Mouse (Mus musculus) limb, embryonic 10.5 days (tissue): Measurements from ENCODE around the gene Nmnat2. TPM values are rescaled to one million over a fixed set of nuclear protein-coding genes. Genes with fewer than 3 reads are reported as not detected.

ENCODE experiments used
- DNase-seq: peaks from one replicate; pipeline ENCODE4 v3.0.0-alpha.2; 2017; ENCODE audit warnings: low spot score
- H3K27ac ChIP-seq: fragments of 300-500 bp; sonication (generic); 2 replicates; pipeline ENCODE4 v1.5.1; 2016; ENCODE audit warnings: mild to moderate bottlenecking
- H3K27me3 ChIP-seq: fragments of 300-500 bp; sonication (generic); 2 replicates; pipeline ENCODE4 v1.6.1; 2016; ENCODE audit warnings: low read depth, mild to moderate bottlenecking; ENCODE audit not compliant: poor library complexity, severe bottlenecking
- H3K36me3 ChIP-seq: fragments of 300-500 bp; sonication (generic); 2 replicates; pipeline ENCODE4 v1.6.1; 2016; ENCODE audit warnings: mild to moderate bottlenecking, moderate library complexity
- H3K4me1 ChIP-seq: fragments of 300-500 bp; sonication (generic); 2 replicates; pipeline ENCODE4 v1.6.1; 2016
- H3K4me3 ChIP-seq: fragments of 300-500 bp; sonication (generic); 2 replicates; pipeline ENCODE4 v1.5.1; 2016; ENCODE audit warnings: mild to moderate bottlenecking, moderate library complexity
- H3K9me3 ChIP-seq: fragments of 300-500 bp; sonication (generic); replicated peaks from 2 replicates; pipeline ENCODE4 v1.6.1; 2016; ENCODE audit warnings: mild to moderate bottlenecking
- WGBS: fragments of 180-500 bp; shearing (Covaris S2); methylation state at CpG from one replicate; pipeline ENCODE4 v1.1.7; 2016; 5-methylcytosine and 5-hydroxymethylcytosine counted together
- polyA plus RNA-seq: library from polyadenylated mRNA; unstranded; fragments of >200 nt; fragmentation: Nextera tagmentation; extraction: Ambion mirVana; gene quantifications from 2 replicates; pipeline ENCODE4 v1.2.1, GENCODE M21; 2016

Nmnat2 gene
- polyA plus RNA-seq, 1 experiment from 2014 or later = 0.75 TPM

DNA sequence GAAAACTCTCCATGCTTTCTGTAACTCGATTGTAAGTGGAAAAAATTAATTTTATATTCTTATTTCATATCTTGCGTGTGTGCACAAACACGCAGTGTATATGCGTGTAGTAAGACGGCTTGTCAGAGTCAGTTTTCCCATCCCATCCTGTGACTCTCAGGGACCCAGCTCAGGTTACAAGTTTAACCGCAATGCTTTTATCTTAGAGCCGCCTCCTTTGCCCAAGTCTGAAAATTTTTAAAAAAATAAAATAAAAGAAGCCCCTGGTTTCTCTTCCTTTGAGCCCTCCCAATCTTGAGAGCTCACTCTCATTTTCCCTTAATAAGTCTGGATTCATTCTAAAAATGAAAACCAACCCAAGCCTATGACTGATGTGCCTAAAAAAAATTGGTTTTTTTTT lies 98.8 kb downstream of the Nmnat2 start:
- no peak for DNase-seq
- H3K4me1 ChIP-seq = peaks cover 32% of the 10 kb centered on the region
- no peak overlapping the region for H3K4me3 ChIP-seq
- peaks cover 7% of the 10 kb centered on the region; the same call in 1 of the 2 replicates for H3K27me3 ChIP-seq
- H3K27ac ChIP-seq = no peak overlapping the region
- 22% methylated on average over 7 of the region's 7 CpGs for WGBS
- H3K36me3 ChIP-seq = no peaks in the 10 kb centered on the region
- H3K9me3 ChIP-seq = no peaks in the 10 kb centered on the region

DNA sequence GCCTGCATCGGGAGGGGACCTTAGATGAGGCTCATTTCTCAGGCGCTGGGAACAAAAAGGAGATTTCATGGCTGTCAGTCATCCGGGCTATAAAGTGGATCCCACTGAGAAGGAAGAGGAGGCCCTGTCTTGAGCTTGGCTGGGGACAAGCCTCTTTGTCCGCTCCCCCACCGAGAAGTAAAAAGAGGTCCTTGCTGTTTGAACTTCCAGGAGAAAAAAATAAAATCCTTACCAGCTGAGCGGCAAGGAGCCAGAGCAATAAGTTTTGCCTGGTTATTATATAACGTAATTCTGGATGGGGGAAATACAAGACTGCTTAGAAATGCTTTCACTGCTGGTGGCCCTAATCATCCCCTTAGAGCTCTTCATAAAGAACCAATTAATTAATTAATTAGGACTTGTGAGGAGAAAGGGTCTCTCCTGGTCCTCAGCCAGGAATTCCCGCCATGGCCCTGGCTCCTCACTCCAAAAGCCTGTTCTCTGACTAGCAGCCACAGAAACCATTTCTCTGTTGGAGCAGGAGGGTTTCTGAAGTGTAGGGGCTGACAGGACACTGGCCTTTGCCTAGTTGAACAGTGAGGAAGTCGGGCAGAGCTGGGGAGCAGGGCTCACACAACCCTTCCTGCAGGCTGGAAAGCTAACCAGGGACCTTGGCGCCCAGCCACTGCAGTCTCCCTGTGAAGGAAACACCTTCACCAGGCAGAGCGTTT lies 99.5 kb downstream of the Nmnat2 start:
- WGBS = 21% methylated on average over 11 of the region's 11 CpGs
- H3K4me1 ChIP-seq = peaks cover 32% of the 10 kb centered on the region
- H3K9me3 ChIP-seq = no peaks in the 10 kb centered on the region
- H3K4me3 ChIP-seq = no peak overlapping the region
- no peak for DNase-seq
- H3K36me3 ChIP-seq = no peaks in the 10 kb centered on the region
- H3K27ac ChIP-seq = peak overlapping the region; percentile 4; the same call in 1 of the 2 replicates
- H3K27me3 ChIP-seq = peaks cover 7% of the 10 kb centered on the region; the same call in 1 of the 2 replicates

- Histone ChIP-seq H3K9me3 (no peaks in the 10 kb centered on the region), H3K27me3 (peaks cover 7% of the 10 kb centered on the region; the same call in 1 of the 2 replicates), H3K36me3 (no peaks in the 10 kb centered on the region), H3K27ac (no peak overlapping the region), H3K4me1 (peaks cover 27% of the 10 kb centered on the region), H3K4me3 (no peak overlapping the region)
- WGBS = 84% methylated on average over 7 of the region's 7 CpGs
- DNase-seq = no peak
Observed at GRCm38 (mm10) chr1:153058290-153058689, 103.5 kb downstream of the Nmnat2 start.

DNA sequence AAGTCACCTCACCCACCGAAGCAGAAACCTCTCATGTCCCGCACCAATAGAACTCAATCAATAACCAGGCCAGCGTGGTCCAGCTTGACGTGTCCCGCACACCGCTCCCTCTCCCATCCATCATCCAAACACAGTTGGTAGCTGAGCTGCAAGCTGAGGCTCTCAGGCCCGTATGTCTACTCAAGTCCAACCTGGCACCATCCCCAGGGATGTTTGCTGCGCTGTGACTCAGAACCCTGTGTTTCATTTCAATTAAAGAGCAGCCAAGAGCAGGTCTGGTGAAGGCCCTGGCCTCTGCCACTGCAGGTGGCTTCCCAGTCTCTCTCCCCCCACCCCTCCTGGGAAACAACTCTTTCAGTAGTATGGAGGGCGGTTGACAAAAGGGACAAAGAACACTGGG lies 104.8 kb downstream of the Nmnat2 start:
- Histone ChIP-seq H3K36me3 (no peaks in the 10 kb centered on the region), H3K4me1 (peaks cover 15% of the 10 kb centered on the region), H3K27ac (no peak overlapping the region), H3K4me3 (no peak overlapping the region), H3K27me3 (peaks cover 7% of the 10 kb centered on the region; the same call in 1 of the 2 replicates), H3K9me3 (no peaks in the 10 kb centered on the region)
- WGBS = 80% methylated on average over 9 of the region's 9 CpGs
- DNase-seq = no peak

DNA sequence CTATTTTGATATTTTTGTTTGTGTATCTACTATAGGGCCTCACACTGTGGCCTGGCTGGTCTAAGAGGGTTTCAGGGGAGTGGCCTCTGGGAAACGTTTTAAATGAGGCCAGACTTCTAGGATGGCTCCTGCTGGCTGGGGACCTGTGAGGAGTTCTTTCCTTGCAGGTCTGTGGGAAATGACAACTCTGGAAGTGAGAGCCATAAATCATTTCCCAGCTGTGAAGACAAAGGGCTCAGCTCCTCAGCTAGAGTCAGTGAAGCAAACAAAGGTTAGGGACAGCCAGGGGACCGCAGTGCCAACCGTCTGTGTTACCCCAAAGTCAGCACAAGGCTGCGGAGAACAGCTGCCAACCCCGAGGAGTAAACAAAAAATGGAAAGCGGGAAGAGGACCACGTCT lies 107.8 kb downstream of the Nmnat2 start:
- peak; percentile 40 for DNase-seq
- peaks cover 20% of the 10 kb centered on the region for H3K4me1 ChIP-seq
- H3K27me3 ChIP-seq = no peaks in the 10 kb centered on the region
- no peaks in the 10 kb centered on the region for H3K9me3 ChIP-seq
- peak overlapping the region; percentile 78 for H3K27ac ChIP-seq
- no peaks in the 10 kb centered on the region for H3K36me3 ChIP-seq
- no peak overlapping the region for H3K4me3 ChIP-seq
- 26% methylated on average over 7 of the region's 7 CpGs for WGBS

DNA sequence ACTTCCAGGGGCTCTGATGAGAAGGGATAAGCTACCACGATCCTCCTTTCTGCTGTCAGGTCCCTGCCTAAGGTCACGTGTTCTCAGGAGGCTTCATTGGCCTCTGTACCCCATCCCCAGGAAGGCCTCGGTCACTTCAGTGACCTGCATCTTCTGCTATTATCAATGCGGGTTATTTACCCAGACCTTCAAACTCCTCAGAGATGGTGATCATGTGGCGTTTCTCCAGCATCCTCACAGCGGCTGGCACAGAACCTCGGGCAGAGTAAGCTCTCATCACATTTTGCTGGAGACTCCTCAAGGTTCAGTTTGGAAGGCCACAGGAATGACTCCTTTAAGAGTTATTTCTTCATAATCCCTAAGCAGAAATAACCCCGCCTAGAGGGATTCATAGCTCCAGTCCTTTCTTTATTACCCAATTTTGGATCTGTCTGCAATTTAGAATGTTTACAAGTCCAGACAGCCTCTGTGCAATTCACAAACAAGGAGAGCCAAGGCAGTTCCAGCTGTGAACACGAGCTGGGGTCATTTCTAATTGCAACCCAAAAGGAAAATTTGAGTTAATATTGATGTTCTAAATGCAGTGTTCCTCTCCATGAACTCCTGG lies 110.1 kb downstream of the Nmnat2 start:
- 79% methylated on average over 9 of the region's 9 CpGs for WGBS
- H3K4me1 ChIP-seq = peaks cover 18% of the 10 kb centered on the region

GRCm38 (mm10) chr1:153065473-153066386 lies 110.9 kb downstream of the Nmnat2 start:
- H3K27ac ChIP-seq = no peak overlapping the region
- H3K9me3 ChIP-seq = no peaks in the 10 kb centered on the region
- H3K4me1 ChIP-seq = peaks cover 18% of the 10 kb centered on the region
- H3K36me3 ChIP-seq = no peaks in the 10 kb centered on the region
- no peak for DNase-seq
- H3K27me3 ChIP-seq = peaks cover 8% of the 10 kb centered on the region; the same call in 1 of the 2 replicates
- WGBS = 89% methylated on average over 12 of the region's 12 CpGs
- H3K4me3 ChIP-seq = no peak overlapping the region

More for the DNA sequence above, 110.1 kb downstream of the Nmnat2 start:
- Histone ChIP-seq H3K36me3 (no peaks in the 10 kb centered on the region), H3K27ac (no peak overlapping the region), H3K9me3 (no peaks in the 10 kb centered on the region), H3K4me3 (no peak overlapping the region), H3K27me3 (peaks cover 2% of the 10 kb centered on the region; the same call in 1 of the 2 replicates)
- no peak for DNase-seq

DNA sequence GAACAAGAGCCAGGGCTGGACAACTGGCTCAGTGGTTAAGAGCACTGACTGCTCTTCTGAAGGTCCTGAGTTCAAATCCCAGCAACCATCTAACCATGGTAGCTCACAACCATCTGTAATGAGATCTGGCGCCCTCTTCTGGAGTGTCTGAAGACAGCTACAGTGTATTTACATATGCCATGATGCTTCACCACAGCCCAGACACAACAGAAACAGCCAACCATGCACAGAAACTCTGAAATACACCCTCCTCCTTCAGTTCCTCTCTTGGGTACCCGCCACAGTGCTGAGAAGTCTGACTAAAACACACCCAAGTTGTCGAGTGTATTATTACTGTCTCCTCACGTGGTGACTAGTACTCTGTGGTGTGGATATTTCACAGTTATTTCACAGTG lies 111.6 kb downstream of the Nmnat2 start:
- no peak for DNase-seq
- H3K36me3 ChIP-seq = no peaks in the 10 kb centered on the region
- no peak overlapping the region for H3K27ac ChIP-seq
- H3K4me1 ChIP-seq = peaks cover 18% of the 10 kb centered on the region
- H3K9me3 ChIP-seq = no peaks in the 10 kb centered on the region
- no peak overlapping the region for H3K4me3 ChIP-seq
- peaks cover 15% of the 10 kb centered on the region; the same call in 1 of the 2 replicates for H3K27me3 ChIP-seq
- 80% methylated on average over 4 of the region's 4 CpGs for WGBS

GRCm38 (mm10) chr1:153071563-153071962 lies 116.8 kb downstream of the Nmnat2 start:
- Histone ChIP-seq H3K4me1 (peaks cover 30% of the 10 kb centered on the region), H3K4me3 (peak overlapping the region; percentile 29), H3K9me3 (no peaks in the 10 kb centered on the region), H3K27ac (no peak overlapping the region), H3K36me3 (no peaks in the 10 kb centered on the region), H3K27me3 (peaks cover 64% of the 10 kb centered on the region)
- peak; percentile 77 for DNase-seq
- 36% methylated on average over 16 of the region's 16 CpGs for WGBS

DNA sequence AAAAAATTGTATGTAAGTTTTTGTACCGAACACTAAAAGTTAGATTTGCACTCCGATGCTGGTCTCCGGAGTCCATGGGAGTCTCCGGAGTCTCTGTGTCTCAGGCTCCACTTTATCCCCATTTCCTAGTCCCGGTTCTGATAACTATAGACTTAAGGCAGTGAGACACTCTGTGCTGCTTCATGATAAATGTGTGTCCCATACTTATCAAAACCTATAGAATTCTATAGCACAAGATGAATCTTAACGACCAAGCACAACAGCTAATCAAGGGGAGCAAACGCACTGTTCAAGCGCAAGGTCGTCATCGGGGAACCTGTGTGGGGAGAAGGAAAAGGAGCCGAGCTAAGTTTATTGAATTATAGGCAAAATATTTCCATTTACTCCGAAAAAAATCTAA lies 117.2 kb downstream of the Nmnat2 start:
- Histone ChIP-seq H3K27ac (no peak overlapping the region), H3K27me3 (peaks cover 68% of the 10 kb centered on the region), H3K4me3 (peak overlapping the region; percentile 29), H3K9me3 (no peaks in the 10 kb centered on the region), H3K4me1 (peaks cover 30% of the 10 kb centered on the region), H3K36me3 (no peaks in the 10 kb centered on the region)
- no peak for DNase-seq
- 38% methylated on average over 12 of the region's 12 CpGs for WGBS

GRCm38 (mm10) chr1:153072711-153073110 lies 117.9 kb downstream of the Nmnat2 start:
- 41% methylated on average over 10 of the region's 10 CpGs for WGBS
- no peak overlapping the region for H3K27ac ChIP-seq
- no peaks in the 10 kb centered on the region for H3K36me3 ChIP-seq
- H3K4me1 ChIP-seq = peaks cover 30% of the 10 kb centered on the region
- H3K4me3 ChIP-seq = peak overlapping the region; percentile 20; the same call in 1 of the 2 replicates
- peaks cover 75% of the 10 kb centered on the region for H3K27me3 ChIP-seq
- no peaks in the 10 kb centered on the region for H3K9me3 ChIP-seq
- DNase-seq = no peak

DNA sequence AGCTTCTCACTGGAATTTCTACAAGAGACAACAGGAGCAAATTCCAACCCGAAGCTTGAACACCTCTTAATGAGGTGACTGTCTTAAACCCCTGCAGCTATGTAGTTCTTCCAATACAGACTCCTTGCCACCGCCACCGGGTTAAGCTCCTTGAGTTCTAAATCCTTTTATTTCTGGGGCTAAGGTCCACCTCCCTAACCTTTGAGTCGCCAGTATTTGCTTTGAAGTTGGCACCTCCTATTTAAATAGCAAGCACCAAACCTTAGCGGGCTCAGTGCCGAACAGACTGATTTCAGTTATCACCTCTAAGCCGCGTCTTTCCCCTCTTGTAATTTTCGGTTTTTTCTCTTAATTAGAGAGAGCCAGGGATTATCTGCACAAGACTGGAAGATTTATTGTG lies 118.6 kb downstream of the Nmnat2 start:
- Histone ChIP-seq H3K4me1 (peaks cover 30% of the 10 kb centered on the region), H3K9me3 (no peaks in the 10 kb centered on the region), H3K27ac (no peak overlapping the region), H3K4me3 (no peak overlapping the region), H3K27me3 (peaks cover 75% of the 10 kb centered on the region), H3K36me3 (no peaks in the 10 kb centered on the region)
- WGBS = 2% methylated on average over 9 of the region's 9 CpGs
- no peak for DNase-seq
